Mouse (Mus musculus): ENCODE measurements around the gene Acsl6.
A peak's percentile ranks its signal among the peaks of the same experiment; 100 is the strongest.
"Not testable (repeated sequence)": the region's sequence is repeated elsewhere in the genome, so short reads cannot be mapped to it uniquely, and the experiment has no call there.

Acsl6 gene

DNA sequence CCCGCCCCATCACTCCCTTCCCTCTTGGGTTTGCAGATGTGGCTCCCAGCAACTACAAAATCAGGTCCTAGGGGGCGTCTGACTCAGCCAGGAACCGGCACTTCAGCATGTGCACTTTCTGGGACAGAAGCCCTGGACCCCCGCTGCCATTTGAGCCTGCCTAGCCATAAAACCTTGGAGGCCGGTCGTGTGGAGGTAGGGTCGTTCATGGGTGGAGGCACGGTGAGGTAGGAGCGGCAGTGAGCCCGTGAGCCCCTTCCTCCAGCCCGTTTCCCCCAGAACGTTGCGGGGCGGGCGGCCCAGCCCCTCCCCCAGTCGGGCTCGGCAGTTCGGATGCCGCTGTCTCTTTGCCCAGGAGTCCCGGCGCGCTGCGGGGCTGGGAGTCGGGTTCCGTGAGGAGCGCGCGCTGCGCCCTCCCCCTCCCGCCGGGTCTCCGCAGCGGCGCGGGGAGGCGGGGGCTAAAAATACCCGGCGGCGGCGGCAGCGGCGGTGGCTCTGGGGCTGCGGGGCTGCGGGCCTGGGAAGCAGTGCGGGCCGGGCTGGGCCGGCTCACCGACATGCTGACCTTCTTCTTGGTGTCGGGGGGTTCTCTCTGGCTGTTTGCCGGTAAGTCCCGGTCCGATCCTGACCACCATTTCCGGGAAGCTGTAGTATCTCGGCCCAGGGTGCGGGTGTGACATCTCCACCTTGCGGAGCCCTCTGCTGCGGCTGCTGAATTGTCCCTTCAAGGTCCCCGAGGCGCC, at the start of gene Acsl6:
Gene Acsl6 (plus strand): TSS at position 71 of the 743 bp plus-strand sequence.
- no peak for DNase-seq (ENCODE audit: extremely low read depth, insufficient read length, low spot score)

DNA sequence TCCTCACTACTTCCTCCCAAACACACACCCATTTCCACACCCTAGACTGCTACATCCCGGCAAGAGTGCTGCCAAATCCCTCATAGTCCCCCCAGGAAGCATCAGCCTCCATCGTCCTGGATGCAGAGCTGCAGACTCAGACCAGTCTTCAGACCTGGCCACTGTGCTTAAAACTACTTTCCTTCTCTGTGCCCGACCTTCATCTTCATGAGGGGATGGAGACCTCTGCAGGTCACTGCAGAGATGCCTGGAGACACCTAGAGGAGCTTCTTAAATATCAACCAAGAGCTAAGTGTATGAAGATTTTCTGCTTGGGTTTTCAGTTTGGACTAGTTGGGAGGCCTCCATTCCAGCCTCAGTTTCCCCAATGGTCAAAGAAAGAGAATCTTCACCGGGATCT, 49.5 kb upstream of the Acsl6 start:
- DNase-seq (ENCODE audit: extremely low read depth, insufficient read length, low spot score): no peak

DNA sequence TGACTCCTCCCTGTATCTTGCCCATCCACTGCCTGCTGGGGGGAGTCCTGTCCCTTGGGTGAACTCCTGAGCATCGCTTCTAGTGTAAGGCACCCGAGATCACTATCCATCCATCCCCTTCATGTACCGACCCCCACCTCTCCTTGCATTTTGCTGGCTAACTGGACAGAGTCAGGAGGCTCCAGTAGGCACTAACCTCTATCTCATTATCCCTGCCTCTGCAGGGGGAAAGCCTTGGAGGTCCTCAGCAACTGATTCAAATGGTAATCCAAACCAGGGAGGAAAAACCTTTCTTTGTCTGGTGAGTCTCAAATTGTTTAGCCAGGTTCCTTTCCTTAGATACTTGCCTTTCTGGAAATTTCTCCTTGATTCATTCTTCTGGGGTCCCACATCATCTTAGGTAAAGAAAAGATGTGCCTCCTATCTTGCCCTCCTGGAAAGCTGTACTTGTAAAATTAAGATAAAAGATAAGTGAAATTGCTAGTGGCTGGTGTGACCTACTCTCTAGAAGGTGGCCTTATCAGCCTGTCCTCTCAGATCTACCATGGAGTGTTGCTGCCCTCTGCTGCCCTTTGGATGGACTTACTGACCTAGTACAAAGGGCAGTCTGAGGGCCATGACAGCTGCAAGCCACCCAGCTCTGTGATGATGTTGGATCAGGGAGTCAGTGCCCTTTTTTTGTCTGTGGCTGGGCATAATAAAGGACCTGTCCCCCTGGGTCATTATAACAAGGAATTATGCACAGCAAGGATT, 46.8 kb upstream of the Acsl6 start:
- DNase-seq (ENCODE audit: extremely low read depth, insufficient read length, low spot score): peak; percentile 25

DNA sequence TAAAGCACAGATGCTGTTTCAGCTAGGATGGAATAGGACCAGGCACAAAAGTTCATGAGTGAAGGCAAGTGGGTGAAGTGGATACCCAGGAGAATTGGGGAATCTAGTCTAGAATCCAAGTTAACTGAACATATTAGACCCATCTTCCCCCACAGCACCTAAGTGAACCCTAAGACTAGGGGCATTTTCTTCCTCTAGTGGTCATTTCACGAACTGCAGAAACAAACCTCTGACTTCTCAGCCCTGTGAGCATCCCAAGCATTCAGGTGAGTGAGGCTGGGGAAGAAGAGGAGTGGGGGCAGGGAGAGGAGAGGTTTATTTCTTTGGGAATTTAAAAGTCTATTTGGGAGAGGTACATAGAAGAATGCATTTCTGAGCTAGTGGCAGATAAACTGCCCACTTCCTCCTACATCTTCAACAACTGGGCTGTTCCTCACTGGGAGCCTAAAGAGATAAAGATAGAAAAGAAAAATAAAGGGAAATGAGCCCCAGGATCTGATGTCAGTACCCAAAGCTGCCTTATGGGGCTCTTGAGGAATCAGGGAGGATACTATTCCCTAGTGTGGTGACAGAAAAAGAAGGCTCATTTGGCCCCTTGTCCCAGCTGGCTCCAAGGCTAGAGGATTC, 40.1 kb upstream of the Acsl6 start:
- DNase-seq (ENCODE audit: extremely low read depth, insufficient read length, low spot score): no peak

DNA sequence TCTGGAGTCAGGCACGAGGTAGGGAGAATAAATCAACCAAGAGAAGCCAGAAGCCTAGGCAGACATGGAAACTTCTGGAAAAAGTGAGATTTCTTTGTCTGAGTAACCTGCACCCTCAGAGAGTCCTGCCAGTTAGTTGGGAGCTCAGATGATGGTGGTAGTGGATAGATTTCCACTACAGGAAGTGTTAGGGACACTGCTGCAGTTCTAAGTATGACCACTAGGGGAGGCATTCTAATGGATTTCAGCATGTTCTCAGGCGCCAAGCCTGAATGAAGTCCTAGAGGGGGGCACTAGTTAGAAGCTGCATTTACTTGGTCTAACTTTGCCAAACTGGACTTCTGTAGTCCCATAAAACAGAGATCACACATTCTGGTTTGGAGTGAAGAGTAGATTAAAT, 39.1 kb upstream of the Acsl6 start:
- no peak for DNase-seq (ENCODE audit: extremely low read depth, insufficient read length, low spot score)

DNA sequence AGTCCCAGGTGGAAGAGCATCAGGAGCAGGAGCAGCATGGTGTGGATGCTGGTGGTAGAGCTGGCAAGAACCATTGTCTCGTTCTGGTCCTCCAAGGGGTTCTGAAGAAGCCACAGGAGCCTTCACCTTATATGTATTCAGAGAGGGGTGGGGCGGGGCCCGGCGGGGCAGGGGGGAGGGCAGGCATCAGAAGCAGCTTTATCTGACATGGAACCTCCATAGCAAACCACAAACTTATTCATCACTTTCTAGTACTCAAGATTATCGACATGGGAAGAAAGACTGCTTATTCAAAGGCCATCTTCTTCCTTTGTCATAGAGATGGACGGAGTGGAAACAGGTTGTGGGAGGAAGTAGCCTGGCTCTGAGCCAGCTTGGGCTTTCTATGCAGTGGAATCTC, 36.4 kb upstream of the Acsl6 start, which contains the start of gene Il3:
Gene Il3 (minus strand): TSS at position 101 of the 400 bp plus-strand sequence.
- no peak for DNase-seq (ENCODE audit: extremely low read depth, insufficient read length, low spot score)

DNA sequence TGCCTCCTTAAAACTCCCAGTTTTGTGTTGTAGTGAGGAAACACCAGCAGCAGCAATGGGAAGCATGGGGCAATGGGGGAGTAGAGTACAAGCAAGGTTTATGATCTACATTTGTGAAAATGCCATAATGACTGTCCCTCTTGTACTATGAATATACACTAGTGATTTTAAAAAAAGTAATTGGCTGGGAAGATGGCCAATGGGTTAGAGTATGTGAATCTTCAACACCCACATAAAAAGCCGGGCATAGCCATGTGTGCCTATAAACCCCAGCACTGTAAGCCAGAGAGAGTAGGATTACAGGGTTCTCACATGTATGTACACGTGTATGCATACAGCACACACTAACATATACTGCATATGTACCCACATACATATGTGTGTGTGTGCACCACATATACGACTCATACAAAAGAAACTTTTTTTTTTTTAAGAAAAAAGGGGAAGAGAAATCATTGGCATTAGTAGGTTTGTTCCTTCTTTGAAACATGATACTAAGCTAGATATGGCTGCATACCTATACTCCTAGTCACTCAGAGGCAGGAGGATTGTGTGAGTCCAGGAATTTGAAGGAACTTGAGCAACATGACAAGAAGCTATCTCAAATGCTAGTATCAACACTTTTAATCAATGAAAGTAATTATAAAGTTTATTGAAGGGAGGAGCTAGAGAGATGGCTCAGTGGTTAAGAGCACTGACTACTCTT, 34.3 kb upstream of the Acsl6 start:
- no peak for DNase-seq (ENCODE audit: extremely low read depth, insufficient read length, low spot score)

DNA sequence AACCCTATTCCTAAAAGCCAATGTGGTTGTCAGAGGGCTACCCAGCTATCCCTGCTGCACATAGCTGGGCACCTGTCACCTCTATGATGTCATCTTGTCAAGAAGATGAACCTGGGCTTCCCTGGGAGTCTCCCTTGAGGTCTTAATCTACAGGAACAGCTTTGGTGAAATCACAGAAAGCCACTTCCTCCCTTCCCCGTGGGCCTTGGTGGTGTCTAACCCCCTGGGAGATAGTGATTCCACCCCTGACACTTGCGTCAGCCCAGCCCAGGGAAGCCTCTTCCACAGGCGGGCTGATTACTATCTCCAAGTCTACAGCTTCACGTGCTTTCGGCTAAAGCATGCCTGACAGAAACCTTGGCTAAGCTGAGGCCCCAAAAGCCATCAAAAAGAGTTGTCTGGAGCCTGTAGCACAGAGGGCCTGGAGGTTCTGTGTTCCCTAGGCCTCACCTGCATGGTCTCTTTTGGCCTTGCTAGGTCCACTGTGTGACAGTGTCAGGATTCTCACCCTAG, 32.1 kb upstream of the Acsl6 start:
- no peak for DNase-seq (ENCODE audit: extremely low read depth, insufficient read length, low spot score)

DNA sequence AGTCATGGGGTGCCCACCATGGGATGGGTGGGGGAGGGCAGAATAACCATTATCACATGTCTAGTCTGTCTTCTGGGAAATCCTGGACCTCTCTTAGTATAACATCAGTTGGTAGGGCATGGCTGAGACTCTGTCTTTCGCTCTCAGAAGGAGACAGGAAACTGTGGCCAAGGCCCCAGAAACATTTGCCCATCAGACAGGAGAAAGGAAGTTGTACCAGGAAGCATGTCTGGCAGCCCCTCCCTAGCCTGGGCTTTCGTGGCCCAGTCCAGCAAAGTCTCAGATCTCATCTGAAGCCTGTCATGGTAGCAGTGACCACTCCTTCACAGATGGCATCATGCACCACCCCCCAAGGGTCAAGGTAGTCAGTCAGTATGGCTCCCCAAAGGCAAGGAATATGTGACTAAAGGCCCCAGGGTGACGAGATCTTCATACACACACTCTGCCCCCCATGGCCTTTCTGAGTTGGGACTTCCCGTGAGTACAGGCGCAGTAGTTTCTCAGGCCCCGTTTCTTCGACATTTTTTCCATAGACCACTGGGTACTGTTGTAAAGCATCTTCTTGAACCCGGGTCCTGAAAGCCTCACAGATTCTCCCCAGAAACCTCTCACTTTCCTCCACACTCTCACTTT, 15.7 kb upstream of the Acsl6 start:
- DNase-seq (ENCODE audit: extremely low read depth, insufficient read length, low spot score): no peak

DNA sequence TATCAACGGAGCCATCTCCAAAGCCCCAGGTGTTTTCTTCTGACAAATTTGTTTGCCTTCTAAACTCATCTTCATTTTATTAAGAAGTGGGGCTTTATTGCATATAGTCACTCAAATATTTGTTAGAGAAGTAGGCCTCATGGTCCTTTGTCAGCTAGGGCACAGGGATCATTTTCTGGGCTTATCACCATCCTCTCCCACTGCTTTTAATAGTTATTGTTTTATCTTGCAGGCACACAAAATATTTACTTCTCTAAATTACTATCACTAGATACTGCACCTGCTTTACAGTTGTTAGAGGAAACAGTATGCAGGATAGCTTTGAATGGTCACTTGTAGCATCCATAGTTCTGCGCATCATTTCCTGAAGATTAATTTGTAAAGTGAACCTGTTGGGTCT, 11.4 kb upstream of the Acsl6 start:
- DNase-seq (ENCODE audit: extremely low read depth, insufficient read length, low spot score): no peak

DNA sequence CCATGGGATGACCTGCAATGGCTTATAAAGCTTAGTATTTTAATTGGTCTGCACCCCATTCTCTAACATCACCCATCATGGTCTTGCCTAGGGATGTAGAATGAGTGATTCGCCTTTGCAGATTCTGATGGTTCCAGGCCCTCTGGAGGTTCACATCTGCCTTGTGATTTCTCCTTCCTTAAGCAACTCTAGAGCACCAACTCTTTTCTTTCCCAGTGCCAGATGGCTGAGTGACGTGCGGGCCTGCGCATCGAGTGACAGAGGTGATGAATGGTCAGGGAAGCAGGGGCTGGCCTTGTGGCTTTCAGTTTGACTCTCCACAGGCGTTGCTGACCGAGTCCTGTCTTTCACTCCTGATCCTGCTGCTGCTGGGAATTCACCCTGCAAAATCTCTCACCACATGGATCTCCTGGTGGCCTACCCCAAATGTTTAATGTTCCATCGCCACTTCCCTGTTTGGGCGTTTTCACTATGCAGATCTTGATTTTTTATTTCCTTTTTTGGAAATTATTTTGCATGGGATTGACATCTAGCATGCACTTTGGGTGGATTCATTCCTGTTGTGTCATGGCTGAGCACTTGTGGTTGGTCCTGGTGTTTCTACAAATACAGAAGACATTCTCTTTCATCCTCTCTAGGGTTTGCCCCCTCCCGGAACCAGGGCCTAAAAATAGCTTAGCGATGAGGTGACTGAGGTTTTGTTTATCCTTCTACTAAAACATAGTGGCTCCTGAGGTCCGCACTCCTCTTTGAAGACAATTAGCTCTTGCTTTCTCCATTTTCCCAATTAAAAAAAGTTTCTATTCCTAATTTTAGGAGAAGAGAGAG, 9.4 kb upstream of the Acsl6 start:
- no peak for DNase-seq (ENCODE audit: extremely low read depth, insufficient read length, low spot score)

DNA sequence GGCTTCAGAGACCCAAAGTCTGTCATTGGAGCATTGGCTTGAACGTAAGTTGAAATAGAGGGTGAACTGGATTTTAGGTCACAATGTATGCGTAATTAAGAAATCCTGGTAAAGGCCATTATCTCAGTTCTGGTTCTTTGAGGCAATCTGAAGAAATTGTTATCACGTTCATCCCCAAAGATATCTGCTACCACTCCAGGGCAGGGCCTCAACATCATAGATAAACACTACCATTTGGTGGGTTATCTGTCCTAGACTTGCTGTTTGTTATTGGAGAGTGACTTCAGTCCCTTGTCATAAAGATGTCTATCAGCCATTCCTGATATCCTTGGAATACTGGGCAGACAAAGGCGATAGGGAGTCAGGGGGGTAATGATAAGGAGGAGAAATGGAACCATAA, 7.6 kb upstream of the Acsl6 start:
- no peak for DNase-seq (ENCODE audit: extremely low read depth, insufficient read length, low spot score)

DNA sequence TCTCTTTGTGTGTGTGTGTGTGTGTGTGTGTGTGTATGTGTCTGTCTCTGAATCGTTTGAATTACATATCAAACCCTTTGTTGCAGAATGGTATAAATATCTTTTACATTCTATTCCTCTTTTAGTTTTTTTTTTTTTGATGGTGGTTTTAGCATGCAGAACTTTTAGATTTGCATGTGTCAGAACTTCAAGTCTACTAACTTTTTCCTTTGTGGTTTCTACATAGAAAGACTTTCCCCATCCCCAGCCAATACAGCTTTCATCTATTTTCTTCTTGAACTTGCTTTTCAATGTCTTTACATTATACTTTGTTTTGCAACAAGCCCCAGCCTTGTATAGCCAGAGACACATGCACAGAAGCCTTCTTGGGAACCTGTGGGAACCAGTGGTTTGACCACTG, 6.9 kb upstream of the Acsl6 start:
- DNase-seq (ENCODE audit: extremely low read depth, insufficient read length, low spot score): no peak

DNA sequence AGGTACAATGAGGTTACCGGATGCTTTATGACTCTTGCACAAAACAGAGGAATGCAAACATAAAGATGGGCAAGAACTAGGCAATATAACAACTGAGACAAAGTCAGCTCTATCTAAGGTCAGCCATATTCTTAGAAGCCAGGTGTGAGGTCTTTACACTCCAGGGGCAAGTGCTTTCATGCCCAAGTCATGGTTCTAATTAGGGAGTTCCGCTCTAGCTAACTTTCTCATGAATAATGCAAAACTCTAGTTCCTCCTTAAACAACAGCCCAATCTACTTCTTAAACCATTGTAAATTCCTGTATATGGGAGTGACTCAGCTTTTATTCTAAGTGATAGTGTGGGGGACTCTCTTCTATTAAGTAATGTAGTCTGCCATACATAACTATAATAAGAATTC, 6.1 kb upstream of the Acsl6 start:
- DNase-seq (ENCODE audit: extremely low read depth, insufficient read length, low spot score): not testable (repeated sequence)

DNA sequence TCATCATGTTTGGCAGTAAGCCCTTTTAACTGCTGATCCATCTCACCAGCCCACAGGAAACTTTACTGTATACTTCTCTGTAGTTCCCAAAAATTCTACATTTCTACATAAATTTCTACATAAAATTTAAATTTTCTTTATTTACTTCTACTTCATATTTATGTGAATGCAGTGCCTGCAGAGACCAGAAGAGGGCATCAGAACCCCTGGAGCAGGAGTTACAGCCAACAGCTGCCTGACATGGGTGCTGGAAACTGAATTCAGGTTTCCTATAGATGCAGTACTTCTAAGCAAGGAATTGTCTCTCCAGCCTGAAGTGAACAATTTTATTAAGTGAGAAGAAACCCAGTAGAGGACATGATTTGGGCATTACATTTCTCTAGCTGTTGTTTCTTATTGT, 4.8 kb upstream of the Acsl6 start:
- DNase-seq (ENCODE audit: extremely low read depth, insufficient read length, low spot score): no peak

DNA sequence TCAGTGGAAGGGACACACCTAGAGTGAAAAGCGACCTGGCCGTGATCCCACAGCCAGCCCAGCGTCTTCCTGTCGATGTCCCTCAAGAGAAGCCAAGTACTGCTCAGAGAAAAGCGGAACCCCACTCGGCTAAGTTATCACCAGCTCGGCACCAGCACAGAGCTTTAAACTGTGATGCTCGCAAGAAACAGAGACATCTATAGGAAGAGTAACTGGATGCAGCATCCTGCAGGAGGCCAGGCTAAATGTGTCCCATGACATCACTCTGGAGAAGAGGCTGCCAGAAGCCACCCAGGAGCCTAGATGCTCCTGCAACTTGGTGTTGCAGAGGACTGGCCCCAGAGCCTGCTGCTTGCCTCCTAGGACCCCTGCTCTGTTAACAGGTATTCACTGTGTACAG, 1.6 kb upstream of the Acsl6 start:
- DNase-seq (ENCODE audit: extremely low read depth, insufficient read length, low spot score): no peak

DNA sequence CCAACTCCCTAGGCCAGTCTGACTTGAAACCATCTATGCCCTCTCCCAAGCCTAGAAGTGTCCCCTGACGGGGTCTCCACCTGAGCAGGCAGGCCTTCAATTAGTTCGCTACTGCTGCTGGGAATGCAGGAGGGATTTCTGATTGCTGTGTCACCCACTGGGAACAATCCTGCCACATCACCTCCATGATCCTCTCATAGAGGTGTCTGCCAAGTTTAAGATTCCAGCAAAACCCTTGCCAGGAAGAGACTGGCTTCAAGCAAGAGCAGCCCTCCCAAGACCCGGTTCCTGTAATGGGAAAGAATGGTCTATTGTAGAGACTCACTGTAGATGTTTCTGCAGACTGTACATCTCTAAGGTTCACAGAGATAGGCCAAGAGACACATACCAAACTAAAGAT, 992 bp upstream of the Acsl6 start:
- no peak for DNase-seq (ENCODE audit: extremely low read depth, insufficient read length, low spot score)

DNA sequence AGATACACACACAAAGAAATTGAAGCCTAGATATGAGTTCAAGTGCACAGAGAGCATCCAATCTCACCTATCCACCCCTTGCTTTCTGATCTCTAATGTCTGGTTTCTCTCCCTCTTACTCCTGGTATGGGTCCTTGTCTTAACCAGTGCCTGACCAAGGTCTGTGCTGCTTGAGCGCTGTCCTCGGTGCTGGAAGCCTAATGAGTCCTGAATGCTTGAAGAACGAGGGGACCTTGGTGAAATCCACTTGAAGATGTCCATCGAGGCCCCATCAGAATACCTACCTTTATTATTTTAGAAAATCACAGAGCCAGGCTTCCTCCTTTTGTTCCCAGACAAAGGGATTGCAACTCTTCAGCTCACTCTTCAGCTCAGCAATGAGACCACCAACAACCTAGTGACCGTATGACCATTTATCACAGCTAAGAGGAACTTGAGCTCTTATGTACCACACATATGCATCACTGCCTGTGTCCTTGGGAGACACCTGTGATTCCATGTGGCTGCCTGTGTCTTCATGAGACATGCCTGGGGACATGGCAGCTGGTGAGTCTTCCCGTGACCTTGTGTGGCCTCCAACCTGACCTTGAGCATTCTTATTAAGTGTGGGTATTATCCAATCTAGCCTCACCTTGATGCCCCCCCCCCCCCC, 396 bp upstream of the Acsl6 start:
- DNase-seq (ENCODE audit: extremely low read depth, insufficient read length, low spot score): no peak

DNA sequence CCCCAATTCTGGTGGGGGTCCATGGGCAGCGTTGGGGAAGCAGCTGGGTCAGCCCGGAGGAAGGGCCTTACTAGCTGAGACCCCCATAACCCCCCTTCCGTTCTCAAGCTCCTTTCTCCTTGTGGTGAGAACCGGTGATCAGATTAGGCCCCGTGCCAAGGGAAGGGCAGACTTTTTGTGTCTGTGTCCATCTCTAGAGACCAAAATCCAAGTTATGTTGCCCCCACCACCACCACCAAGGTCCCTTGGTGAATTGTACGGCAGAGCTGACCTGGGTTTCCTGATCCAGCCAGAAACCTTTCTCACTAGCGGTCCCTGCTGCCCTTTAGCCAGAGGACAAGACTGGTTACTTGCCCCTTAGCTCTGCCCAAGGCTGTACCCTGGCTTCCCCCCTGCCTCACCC, 874 bp downstream of the Acsl6 start:
- no peak for DNase-seq (ENCODE audit: extremely low read depth, insufficient read length, low spot score)
